Mouse (Mus musculus) C2C12 (cell line): ENCODE data around the gene Gpc5.

Experiments used
- CTCF ChIP-seq: IDR thresholded peaks from one replicate; pipeline ENCODE4 v1.5.1; 2011; ENCODE audit not compliant: control insufficient read depth, insufficient read depth, insufficient read length
- FOSL1 ChIP-seq: IDR thresholded peaks from one replicate; pipeline ENCODE4 v1.8.0; 2011; ENCODE audit warnings: mild to moderate bottlenecking, low read length; ENCODE audit not compliant: poor library complexity, insufficient read depth, severe bottlenecking
- MAX ChIP-seq: IDR thresholded peaks from one replicate; pipeline ENCODE4 v1.6.1; 2011; ENCODE audit warnings: mild to moderate bottlenecking, control low read depth
- MYOD1 ChIP-seq: IDR thresholded peaks from one replicate; pipeline ENCODE4 v1.6.1; 2011; ENCODE audit warnings: low read depth; ENCODE audit not compliant: control insufficient read depth, insufficient read length
- USF1 ChIP-seq: IDR thresholded peaks from one replicate; pipeline ENCODE4 v1.6.1; 2011; ENCODE audit warnings: low read depth, mild to moderate bottlenecking, control low read depth, moderate library complexity

- no peak for TF ChIP-seq CTCF
- no peak for TF ChIP-seq USF1
- no peak for TF ChIP-seq MYOD1
- TF ChIP-seq MAX, result no peak
- TF ChIP-seq FOSL1, result no peak
Observed at GRCm38 (mm10) chr14:115365320-115365935, 273.4 kb downstream of the Gpc5 start.
